Mouse (Mus musculus) left cerebral cortex, postnatal 4 days (tissue): Measurements from ENCODE around the gene Zfp131. TPM values are rescaled to one million over a fixed set of nuclear protein-coding genes. Genes with fewer than 3 reads are reported as not detected.

ENCODE experiments used
- DNase-seq: peaks from one replicate; pipeline ENCODE4 v3.0.0-alpha.2; 2022
- intact Hi-C: fragments of 180-260 bp; cut with DNase I; formaldehyde crosslinking; loops from one replicate; pipeline ENCODE4 v1.15.1; 2025
- total RNA-seq, 2 experiments: library from RNA; stranded (reverse); gene quantifications; 2 replicates each; pipeline ENCODE4 v1.2.3; 2021

Zfp131 gene
- total RNA-seq, 2 experiments from 2014 or later, result 41.1 to 41.8 TPM

DNA sequence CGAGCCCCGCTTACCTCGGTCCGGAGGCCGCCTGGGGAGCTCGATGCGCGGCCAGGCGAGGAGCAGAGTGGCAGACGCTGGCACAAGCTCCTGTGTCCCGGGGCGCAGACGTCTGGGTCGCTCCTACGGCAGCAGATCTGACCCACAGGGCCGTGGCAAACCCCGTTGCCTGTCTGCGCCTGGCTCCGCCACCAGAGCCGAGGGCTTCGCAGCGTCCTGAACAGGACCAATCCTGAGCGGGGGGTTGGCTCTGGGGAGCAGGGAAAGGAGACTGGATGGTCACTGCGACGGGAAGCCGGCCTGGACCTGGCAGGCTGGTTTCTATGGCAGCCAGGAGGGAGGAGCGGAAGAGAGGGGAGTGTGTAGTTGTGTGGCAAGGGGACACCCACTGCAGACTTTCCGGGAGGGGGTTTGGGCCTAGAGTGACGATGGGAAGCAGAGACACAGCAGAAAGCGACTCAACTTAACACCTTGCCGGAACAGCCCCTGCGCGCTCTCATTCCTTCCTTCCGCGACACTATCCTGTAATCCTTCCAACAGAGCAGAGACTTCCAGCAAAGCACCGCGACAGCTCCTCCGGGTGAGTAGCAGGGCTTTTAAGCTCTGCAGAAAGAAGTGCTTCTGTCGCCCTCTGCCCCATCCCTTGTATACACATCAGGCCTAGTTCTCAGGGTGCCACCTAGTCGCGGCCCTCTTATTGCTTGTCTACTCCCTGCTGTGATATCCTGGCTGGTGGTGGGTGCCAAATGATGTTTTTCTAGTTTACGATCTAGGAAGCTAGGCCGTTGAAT is 34.8 kb downstream of the Zfp131 start, which contains the start of gene Nim1k:
Gene Nim1k, minus strand, starts transcription at position 202 of the 791 bp plus-strand sequence.
- DNase-seq, result peak; percentile 90
- intact Hi-C loops, result no loop called here

DNA sequence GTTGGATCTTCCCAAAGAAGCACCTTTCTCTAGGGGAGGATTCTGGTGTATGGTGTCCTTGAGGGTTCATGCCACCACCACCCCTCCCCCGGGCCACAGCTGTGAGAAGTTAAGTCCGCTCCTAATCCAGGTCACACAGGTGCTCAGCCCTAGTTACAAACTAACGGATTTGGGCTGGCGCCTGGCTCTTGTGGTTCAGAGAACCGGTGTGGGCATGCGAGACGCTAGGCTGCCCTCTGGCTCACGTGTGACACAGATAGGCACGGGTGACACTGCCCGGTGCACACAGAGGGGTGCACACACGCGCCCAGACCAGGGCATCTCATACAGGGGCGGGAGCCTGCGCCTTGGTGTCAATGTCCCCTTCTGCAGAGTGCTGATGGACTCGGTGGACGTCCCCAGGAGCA is 35.5 kb downstream of the Zfp131 start:
- peak; percentile 29 for DNase-seq
- intact Hi-C loops, result no loop called here

- intact Hi-C loops, result no loop called here
- no peak for DNase-seq
These were observed 36.1 kb downstream of the Zfp131 start for GRCm38 (mm10) chr13:119754635-119755020.

GRCm38 (mm10) chr13:119753859-119754634 is 36.6 kb downstream of the Zfp131 start:
- intact Hi-C loops, result no loop called here
- DNase-seq, result peak; percentile 64

- DNase-seq, result no peak
- intact Hi-C loops, result no loop called here
These were observed 43.8 kb downstream of the Zfp131 start for GRCm38 (mm10) chr13:119746930-119747329.

GRCm38 (mm10) chr13:119743470-119743869 is 47.2 kb downstream of the Zfp131 start:
- intact Hi-C loops, result no loop called here

GRCm38 (mm10) chr13:119742711-119743415 is 47.8 kb downstream of the Zfp131 start:
- intact Hi-C loops, result no loop called here
- DNase-seq, result no peak

More at GRCm38 (mm10) chr13:119743470-119743869, 47.2 kb downstream of the Zfp131 start:
- DNase-seq, result no peak

DNA sequence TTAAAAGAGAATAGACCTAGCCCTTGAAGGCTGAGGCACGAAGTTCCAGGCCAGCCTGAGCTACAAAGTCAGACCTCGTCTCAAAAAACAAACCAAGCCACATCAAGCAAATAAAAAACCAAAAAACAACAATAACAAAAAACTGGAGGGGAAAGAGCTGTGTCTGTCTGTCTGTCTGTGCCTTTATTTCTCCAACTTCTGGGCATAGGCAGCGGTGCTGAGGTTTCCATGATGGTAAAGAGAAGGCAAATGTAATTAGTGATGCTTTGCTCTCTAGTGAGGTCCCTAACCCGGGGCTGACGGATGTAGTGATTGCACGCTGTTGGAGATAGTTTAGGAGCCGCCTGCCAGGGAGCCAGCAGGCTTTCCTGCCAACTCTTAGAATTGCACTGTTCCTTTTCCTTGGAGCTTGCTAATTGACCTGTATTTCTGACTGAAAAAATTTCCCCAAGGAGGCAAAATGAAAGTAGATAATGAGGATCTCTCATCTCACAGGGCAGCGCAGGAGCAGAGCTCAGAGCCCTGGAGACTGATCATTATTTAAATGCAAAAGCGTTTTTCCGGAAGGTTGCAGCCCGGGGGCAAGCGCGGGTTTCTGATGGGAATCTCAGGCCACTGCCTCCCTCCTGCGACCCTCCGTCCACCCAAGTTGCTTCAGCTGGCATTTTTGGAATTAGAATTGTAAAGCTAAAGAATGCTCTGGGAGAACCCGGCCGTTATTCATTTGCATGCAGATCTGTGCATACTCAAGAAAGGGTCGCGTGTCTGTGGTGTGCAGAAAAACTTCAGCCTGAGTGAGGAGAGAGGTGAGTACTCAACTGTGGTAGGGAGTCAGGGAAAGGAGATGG is 49.1 kb downstream of the Zfp131 start:
- DNase-seq, result peak; percentile 17
- intact Hi-C loops, result no loop called here

DNA sequence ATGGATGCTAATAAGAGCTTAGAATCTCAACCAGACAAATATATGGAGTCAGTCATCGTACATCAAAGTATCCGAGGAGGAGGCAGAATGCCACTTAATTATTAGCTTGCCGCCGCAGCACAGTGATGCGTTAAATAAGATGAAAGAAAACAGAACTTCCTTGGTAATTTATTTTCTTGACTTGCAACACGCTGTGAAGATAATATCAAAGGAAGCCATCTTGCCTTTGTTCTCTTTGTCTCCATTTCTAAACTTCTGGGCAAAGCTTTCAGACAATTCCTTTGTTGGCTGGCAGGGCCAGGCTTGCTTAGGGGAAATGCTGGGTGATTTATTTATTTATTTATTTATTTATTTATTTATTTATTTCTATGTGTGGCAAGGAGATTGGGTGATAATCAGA is 59.2 kb downstream of the Zfp131 start:
- intact Hi-C loops, result no loop called here
- no peak for DNase-seq

GRCm38 (mm10) chr13:119729406-119729805 is 61.3 kb downstream of the Zfp131 start:
- intact Hi-C loops, result no loop called here
- no peak for DNase-seq

DNA sequence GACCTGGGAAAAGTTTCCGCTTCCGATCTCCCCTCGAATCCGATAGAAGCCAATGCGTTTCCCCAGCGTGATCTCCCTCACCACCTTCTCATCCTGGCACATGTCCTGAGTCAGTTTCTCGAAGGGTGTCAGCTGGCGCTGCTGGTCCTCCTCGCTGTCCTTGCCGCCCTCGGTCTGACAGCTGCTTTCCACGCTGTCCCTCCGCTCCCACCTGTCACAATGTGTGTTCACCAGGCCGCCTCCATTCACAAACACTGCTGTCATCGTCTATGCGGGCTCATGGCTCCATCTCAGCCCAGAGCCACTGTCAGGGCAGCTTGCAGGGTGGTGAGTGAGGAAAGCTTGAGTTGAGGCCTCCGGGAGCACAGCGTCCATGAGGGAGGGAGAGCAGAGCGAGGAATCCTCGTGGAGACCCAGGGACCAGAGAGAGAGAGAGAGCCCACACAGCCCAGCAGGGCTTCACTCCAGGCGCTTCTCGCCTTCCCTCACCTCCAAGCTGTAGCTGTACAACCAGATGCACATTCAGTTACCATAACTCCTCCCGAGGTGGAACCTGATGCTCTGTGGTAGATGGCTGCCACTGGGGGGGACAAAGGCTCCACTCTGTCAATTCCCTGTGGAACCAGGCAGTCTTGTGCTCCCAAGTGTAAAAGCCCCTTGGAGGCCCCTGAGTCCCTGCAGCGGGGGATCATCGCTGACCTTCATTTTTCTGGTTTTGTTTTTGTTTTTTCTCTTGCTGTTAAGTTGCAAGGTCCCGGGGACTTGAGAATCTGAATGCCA is 62.9 kb downstream of the Zfp131 start:
- intact Hi-C loops, result no loop called here
- peak; percentile 53 for DNase-seq

- DNase-seq, result no peak
- intact Hi-C loops, result no loop called here
These were observed 66.1 kb downstream of the Zfp131 start for GRCm38 (mm10) chr13:119724541-119724940.

DNA sequence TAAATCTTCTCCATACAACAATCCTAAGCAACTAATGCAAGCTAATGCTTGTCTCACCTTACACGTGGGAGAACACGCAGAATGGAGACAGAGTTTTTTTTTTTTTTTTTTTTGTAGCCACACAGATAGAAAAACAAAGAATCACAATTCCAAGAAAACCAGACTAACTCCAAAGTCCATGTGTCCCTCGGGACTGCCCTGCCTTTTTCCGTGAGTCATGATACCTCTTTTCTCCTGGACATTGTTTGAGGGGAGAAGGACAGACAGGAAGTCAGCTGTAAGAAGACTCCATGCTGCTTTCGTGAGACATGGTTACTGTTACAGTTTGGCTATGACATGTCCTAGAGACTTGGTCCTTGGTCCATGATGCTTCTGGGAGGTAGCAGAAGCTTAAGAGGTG is 67.3 kb downstream of the Zfp131 start:
- intact Hi-C loops, result no loop called here
- DNase-seq, result no peak

DNA sequence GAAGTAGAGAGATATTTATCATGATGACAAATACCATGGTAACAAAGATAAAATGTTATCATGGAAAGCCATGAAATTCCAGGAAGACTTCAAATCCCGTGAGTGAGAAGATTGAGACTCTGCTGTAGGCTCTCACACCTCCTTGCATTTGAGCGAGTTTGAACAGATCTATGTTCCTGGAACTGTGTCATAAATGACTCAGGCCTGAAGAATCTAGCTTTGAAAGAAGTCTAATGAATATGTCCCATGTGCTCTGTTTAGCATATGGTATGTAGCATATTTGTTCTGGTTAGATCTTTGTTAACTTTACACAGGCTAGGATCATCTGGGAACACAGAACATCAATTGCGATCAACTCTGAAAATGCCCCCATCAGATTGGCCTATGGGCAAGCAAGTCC is 68.2 kb downstream of the Zfp131 start:
- intact Hi-C loops, result no loop called here
- no peak for DNase-seq

- intact Hi-C loops, result no loop called here
- DNase-seq, result no peak
These were observed 74.6 kb downstream of the Zfp131 start for GRCm38 (mm10) chr13:119716105-119716504.
